Mouse (Mus musculus) bone marrow, adult 2 months (tissue): ENCODE data around the gene Rictor.

Source experiments
- CTCF ChIP-seq: fragments of 200-500 bp; IDR thresholded peaks from 2 replicates; pipeline ENCODE4 v1.5.1; 2011; ENCODE audit warnings: low read length, control low read depth; ENCODE audit not compliant: control insufficient read depth, insufficient read depth
- POLR2A ChIP-seq: fragments of 200-500 bp; IDR thresholded peaks from 2 replicates; pipeline ENCODE4 v1.6.1; 2011; ENCODE audit warnings: low read depth, mild to moderate bottlenecking, control low read depth, low read length, borderline replicate concordance; ENCODE audit not compliant: control insufficient read depth

GRCm38 (mm10) chr15:6661951-6662350 is 46.2 kb upstream of the Rictor start:
- TF ChIP-seq CTCF (no peak), POLR2A (no peak)
